Mouse (Mus musculus) hindbrain, embryonic 10.5 days (tissue): ENCODE data around the gene Ablim1. TPM values are rescaled to one million over a fixed set of nuclear protein-coding genes. Genes with fewer than 3 reads are reported as not detected.
A peak's percentile ranks its signal among the peaks of the same experiment; 100 is the strongest.

ENCODE experiments used
- DNase-seq: peaks from one replicate; pipeline ENCODE4 v3.0.0-alpha.2; 2017; ENCODE audit warnings: low spot score
- H3K27ac ChIP-seq: fragments of 300-500 bp; sonication (generic); 2 replicates; pipeline ENCODE4 v1.5.1; 2016; ENCODE audit warnings: mild to moderate bottlenecking, moderate library complexity
- H3K27me3 ChIP-seq: fragments of 300-500 bp; sonication (generic); 2 replicates; pipeline ENCODE4 v1.6.1; 2016; ENCODE audit warnings: mild to moderate bottlenecking; ENCODE audit not compliant: poor library complexity, insufficient read depth, severe bottlenecking
- H3K36me3 ChIP-seq: fragments of 300-500 bp; sonication (generic); 2 replicates; pipeline ENCODE4 v1.6.1; 2016; ENCODE audit warnings: mild to moderate bottlenecking, moderate library complexity
- H3K4me1 ChIP-seq: fragments of 300-500 bp; sonication (generic); replicated peaks from 2 replicates; pipeline ENCODE4 v1.6.1; 2016; ENCODE audit warnings: mild to moderate bottlenecking
- H3K4me3 ChIP-seq: fragments of 300-500 bp; sonication (generic); 2 replicates; pipeline ENCODE4 v1.5.1; 2016; ENCODE audit warnings: mild to moderate bottlenecking, moderate library complexity
- H3K9me3 ChIP-seq: fragments of 300-500 bp; sonication (generic); 2 replicates; pipeline ENCODE4 v1.6.1; 2016; ENCODE audit warnings: mild to moderate bottlenecking, moderate library complexity
- WGBS: fragments of 180-500 bp; shearing (Covaris S2); methylation state at CpG from one replicate; pipeline ENCODE4 v1.1.7; 2016; 5-methylcytosine and 5-hydroxymethylcytosine counted together
- polyA plus RNA-seq: library from polyadenylated mRNA; unstranded; fragments of >200 nt; fragmentation: Nextera tagmentation; extraction: Ambion mirVana; gene quantifications from 2 replicates; pipeline ENCODE4 v1.2.1, GENCODE M21; 2016

Gene Ablim1
- polyA plus RNA-seq, 1 experiment from 2014 or later = 17.7 TPM

DNA sequence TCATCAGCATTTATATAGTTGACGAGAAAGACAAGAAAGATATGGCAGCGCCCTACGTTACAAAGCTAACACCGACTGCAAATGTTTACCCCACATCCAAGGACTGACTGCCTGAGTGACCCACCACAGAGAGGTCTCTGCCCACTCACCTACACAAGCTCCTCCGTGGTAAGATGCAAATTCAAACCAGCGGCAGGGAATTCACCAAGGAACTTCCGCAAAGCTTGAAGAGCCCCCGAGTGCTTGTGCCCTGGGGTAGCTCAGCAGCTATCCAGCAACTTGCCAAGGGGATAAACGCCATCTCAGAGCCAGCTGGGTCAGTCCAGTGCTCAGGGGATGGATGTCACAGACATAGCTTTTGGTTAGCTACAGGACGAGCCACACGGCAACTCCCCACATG, 95.0 kb downstream of the Ablim1 start:
- WGBS = 69% methylated on average over 11 of the region's 11 CpGs
- Histone ChIP-seq H3K27me3 (no peaks in the 10 kb centered on the region), H3K27ac (no peak overlapping the region), H3K36me3 (no peaks in the 10 kb centered on the region), H3K4me1 (peaks cover 34% of the 10 kb centered on the region), H3K9me3 (no peaks in the 10 kb centered on the region), H3K4me3 (no peak overlapping the region)
- DNase-seq = no peak

DNA sequence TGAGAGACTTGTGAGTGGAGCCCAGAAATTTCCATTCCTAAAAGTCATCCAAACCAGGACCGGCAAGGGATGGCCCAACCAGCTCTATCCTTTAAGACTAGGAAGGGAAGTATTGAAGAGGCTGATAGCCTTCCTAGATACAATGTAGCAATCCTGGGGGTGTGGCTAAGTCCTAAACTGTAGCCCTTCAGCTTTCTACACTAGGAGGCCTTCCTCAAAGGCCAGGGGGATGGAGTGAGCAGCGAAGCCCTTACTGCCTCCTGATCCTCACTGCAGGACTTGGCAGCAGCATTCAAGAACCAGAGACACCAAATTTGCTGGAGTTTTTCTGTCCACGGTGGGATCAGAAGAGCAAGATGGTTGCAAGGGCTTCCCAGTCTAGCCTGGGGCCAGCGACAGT, 97.6 kb downstream of the Ablim1 start:
- H3K27ac ChIP-seq = no peak overlapping the region
- no peak for DNase-seq
- no peaks in the 10 kb centered on the region for H3K36me3 ChIP-seq
- no peak overlapping the region for H3K4me3 ChIP-seq
- no peaks in the 10 kb centered on the region for H3K27me3 ChIP-seq
- H3K9me3 ChIP-seq = no peaks in the 10 kb centered on the region
- H3K4me1 ChIP-seq = peaks cover 30% of the 10 kb centered on the region
- WGBS = 75% methylated on average over 4 of the region's 4 CpGs

DNA sequence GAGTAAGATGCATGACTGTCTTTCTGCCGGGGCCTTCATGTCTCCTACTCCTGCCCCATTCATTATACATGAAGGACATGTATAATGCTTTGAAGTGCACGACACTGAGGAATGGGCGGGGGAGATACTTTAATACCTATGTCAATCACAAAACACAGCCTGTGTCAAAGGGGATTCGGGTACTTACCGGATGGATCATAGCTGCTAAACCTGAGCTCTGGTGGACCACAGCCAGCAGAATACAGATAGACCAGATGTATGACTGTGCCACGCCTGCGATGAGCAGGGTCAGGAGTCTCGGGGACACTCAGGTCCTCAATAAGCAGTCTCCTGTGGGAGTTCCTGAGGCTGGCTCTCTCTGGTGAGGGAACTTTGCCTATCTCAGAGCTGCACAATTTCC, 99.2 kb downstream of the Ablim1 start:
- Histone ChIP-seq H3K36me3 (no peaks in the 10 kb centered on the region), H3K4me1 (peaks cover 15% of the 10 kb centered on the region), H3K27ac (no peak overlapping the region), H3K9me3 (no peaks in the 10 kb centered on the region), H3K27me3 (no peaks in the 10 kb centered on the region), H3K4me3 (no peak overlapping the region)
- no peak for DNase-seq
- WGBS = 79% methylated on average over 8 of the region's 8 CpGs

DNA sequence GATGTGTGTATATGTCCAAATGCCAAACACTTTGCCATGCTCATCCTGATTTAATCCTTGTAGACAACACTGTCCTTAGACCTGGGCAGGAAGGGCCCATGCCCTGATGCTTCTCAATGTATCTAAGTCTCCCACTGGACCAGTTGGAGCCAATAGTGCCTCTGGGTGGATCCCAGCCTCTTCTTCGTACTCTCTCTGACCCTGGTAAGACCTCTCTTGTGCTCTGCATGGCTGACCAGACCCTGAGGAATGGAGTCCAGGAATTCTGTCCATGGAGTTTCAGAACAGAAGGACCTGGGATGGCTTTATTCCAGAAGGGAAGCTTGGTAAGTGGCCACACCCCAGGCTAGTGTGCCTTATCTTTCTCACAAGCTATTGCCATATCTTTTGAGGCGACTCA, 102.3 kb downstream of the Ablim1 start:
- 82% methylated on average over 2 of the region's 2 CpGs for WGBS
- Histone ChIP-seq H3K4me3 (no peak overlapping the region), H3K9me3 (no peaks in the 10 kb centered on the region), H3K27me3 (no peaks in the 10 kb centered on the region), H3K4me1 (peaks cover 11% of the 10 kb centered on the region; the same call in 1 of the 2 replicates), H3K27ac (no peak overlapping the region), H3K36me3 (no peaks in the 10 kb centered on the region)
- DNase-seq = no peak

DNA sequence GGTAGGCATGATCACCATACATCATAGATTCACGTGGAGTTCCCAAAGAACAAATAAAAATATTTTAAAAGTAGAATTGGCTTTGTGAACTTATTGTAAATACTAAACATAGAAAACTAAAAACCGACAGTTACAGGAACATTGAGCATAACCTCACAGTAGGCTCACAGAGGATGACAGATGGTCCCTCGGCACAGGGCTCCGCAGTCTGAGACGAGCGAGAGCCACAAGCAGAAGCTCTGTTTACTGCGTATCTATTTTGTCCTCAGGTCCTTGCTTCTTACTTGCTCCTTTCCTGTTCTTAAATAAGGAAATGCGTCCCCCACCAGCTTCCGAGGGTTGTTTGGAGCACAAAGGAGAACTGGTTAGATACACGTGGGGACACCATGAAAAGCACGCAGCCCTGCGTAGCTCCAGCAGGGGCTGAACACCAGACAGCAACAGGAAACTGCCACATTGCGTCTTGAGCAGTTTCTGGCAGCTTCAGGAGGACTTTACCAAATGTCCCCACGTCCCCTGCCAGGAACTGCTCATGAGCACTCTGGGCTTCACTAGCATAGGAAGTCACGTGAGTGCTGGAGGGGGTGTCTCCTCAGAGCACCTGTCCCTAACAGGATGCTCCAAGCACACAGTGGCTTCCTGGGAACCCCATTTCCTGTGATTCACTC, 103.1 kb downstream of the Ablim1 start:
- 0 out of 2 replicates have a peak overlapping the region, but pooled peaks have one; percentile 40 for H3K27ac ChIP-seq
- H3K4me1 ChIP-seq = 0 out of 2 replicates have a peak, but pooled peaks cover 7% of the 10 kb centered on the region
- no peaks in the 10 kb centered on the region for H3K36me3 ChIP-seq
- no peak overlapping the region for H3K4me3 ChIP-seq
- no peak for DNase-seq
- WGBS = 80% methylated on average over 15 of the region's 15 CpGs
- H3K27me3 ChIP-seq = no peaks in the 10 kb centered on the region
- no peaks in the 10 kb centered on the region for H3K9me3 ChIP-seq

DNA sequence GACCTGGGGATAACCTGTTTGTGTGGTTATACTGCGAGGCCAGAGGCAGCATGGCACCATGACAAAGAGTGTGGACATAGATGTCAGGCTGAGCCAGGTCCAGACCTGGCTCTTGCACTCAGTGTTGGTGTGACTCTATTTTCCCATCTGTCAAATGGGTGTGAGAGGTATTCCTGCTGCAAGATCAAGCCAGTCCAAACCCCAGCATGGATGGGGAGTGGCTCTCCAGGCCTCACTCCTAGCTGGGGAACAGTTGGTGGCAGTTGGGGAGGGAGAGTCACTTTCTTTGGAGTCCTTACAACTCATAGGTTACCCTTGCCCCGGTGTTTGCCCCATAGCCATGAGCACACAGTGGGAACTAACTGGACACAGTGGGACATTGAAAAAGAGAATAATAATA, 103.8 kb downstream of the Ablim1 start:
- Histone ChIP-seq H3K4me1 (0 out of 2 replicates have a peak, but pooled peaks cover 2% of the 10 kb centered on the region), H3K9me3 (no peaks in the 10 kb centered on the region)
- no peak for DNase-seq

DNA sequence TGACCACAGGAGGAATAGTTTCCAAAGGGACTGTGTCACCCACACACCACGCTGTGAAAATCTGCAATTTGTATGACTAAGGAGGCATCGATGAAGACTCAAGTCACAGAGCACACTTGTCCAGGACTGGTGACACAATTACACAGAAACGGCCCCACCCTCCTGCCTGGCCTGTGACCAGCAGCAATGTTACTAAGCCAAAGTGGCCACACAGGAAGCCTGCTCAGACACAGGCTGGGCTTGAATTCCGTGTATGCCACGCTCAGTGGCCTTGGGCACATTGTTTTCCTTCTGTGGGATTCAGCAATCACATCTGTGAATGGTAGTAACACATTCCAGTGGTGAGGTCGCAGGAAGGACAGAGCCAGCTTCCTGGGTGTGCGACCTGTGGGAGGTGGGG, 110.6 kb downstream of the Ablim1 start:
- Histone ChIP-seq H3K4me3 (no peak overlapping the region), H3K27ac (no peak overlapping the region), H3K36me3 (no peaks in the 10 kb centered on the region), H3K27me3 (peaks cover 9% of the 10 kb centered on the region), H3K9me3 (no peaks in the 10 kb centered on the region), H3K4me1 (peaks cover 20% of the 10 kb centered on the region)
- no peak for DNase-seq
- WGBS = 75% methylated on average over 7 of the region's 7 CpGs

More for the DNA sequence above, 103.8 kb downstream of the Ablim1 start:
- Histone ChIP-seq H3K4me3 (no peak overlapping the region), H3K27ac (no peak overlapping the region), H3K27me3 (no peaks in the 10 kb centered on the region), H3K36me3 (no peaks in the 10 kb centered on the region)
- WGBS = 81% methylated on average over 2 of the region's 2 CpGs

DNA sequence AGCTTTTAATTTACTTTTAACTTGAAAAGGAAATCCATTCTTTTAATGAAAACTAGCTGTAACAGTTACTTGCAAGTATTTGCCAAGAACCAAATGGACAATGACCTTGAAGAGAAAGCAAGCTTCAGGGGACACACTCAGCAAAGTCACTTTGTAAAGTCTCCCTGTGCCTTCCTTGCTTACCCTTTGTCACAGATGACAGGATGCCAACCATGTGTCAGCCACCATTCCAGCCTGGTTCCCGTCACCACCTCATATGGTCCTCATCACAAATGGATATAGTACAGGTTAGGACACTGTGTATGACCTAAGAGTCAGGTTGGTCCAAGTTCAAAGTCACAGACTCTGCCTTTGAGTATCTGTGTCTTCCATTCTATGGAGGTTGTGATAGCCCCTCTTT, 112.2 kb downstream of the Ablim1 start:
- Histone ChIP-seq H3K27me3 (peaks cover 23% of the 10 kb centered on the region), H3K4me1 (peaks cover 35% of the 10 kb centered on the region), H3K27ac (no peak overlapping the region), H3K4me3 (no peak overlapping the region), H3K36me3 (no peaks in the 10 kb centered on the region), H3K9me3 (no peaks in the 10 kb centered on the region)
- WGBS = 82% methylated on average over 1 of the region's 1 CpGs
- DNase-seq = no peak

DNA sequence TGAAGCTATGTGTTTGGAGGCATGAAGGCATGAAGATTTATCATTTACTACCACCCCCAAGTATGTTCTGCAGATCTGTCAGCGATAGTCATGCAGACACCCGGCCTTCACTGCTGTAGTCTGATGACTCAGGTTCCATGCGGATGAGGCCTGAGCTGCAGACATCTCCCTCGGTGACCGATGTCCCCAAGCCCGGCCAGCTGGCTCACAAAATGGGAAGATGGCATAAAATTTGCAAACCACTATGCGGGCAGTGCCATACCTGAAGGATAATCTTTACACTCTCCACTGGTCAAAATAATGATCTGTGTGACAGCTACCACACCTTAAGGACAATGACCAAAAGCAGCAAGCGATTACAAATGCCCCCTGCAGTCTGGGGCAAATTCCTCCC, 113.6 kb downstream of the Ablim1 start:
- Histone ChIP-seq H3K36me3 (no peaks in the 10 kb centered on the region), H3K9me3 (no peaks in the 10 kb centered on the region), H3K27me3 (peaks cover 37% of the 10 kb centered on the region), H3K4me3 (no peak overlapping the region), H3K27ac (no peak overlapping the region), H3K4me1 (peaks cover 46% of the 10 kb centered on the region)
- no peak for DNase-seq
- WGBS = 80% methylated on average over 8 of the region's 8 CpGs

DNA sequence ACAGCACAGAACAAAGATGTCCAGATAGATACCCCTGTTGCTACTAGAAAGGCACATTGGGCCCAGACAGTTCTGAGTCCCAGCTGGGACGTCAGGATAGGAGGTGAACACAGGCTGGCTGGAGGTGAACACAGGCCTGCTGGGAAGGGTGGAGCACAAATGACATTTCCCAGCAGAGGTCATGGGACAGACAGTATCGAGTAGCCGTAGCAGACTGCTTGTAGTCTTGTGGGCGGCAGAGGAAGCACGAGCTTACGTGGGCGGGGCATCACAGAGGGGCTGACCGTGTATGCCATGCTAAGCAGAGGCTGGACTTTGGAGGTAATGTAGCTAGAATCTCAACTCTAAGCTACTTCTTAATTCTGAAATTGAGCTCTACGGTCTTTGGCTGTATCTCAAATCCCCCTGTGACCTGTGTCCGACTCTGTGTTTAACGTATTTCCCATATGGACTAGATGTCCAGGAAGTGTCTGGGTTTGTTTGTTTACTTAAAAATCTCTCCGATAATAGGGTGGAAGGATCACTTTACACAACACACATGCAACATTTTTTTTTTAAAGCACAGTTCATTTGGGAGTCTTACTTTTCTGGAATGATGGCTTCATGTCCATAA, 114.1 kb downstream of the Ablim1 start:
- peaks cover 46% of the 10 kb centered on the region for H3K4me1 ChIP-seq
- H3K4me3 ChIP-seq = no peak overlapping the region
- H3K27ac ChIP-seq = no peak overlapping the region
- H3K36me3 ChIP-seq = no peaks in the 10 kb centered on the region
- peaks cover 42% of the 10 kb centered on the region for H3K27me3 ChIP-seq
- DNase-seq = no peak
- 51% methylated on average over 12 of the region's 12 CpGs for WGBS
- H3K9me3 ChIP-seq = no peaks in the 10 kb centered on the region

DNA sequence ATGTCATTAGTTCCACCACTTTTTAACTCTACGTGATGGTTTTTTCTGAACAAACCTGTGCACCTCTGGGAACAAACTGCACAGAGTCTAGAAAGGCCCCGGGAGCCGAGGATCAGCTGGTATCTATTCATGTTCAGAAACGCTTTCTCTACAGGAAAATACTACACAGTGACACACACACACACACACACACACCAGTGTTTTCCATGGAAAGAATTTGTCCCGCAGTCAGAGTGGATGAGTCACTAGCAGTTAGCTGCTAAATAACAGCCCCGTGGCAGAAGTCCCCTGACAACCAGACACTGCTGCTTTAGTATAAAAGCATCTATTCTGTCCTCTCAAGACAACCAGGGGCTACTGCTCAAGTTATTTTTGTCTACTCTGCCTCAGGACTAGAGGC, 115.4 kb downstream of the Ablim1 start:
- Histone ChIP-seq H3K9me3 (no peaks in the 10 kb centered on the region), H3K4me1 (peaks cover 50% of the 10 kb centered on the region), H3K27ac (no peak overlapping the region), H3K27me3 (peaks cover 52% of the 10 kb centered on the region), H3K36me3 (no peaks in the 10 kb centered on the region), H3K4me3 (no peak overlapping the region)
- 61% methylated on average over 6 of the region's 6 CpGs for WGBS
- no peak for DNase-seq

DNA sequence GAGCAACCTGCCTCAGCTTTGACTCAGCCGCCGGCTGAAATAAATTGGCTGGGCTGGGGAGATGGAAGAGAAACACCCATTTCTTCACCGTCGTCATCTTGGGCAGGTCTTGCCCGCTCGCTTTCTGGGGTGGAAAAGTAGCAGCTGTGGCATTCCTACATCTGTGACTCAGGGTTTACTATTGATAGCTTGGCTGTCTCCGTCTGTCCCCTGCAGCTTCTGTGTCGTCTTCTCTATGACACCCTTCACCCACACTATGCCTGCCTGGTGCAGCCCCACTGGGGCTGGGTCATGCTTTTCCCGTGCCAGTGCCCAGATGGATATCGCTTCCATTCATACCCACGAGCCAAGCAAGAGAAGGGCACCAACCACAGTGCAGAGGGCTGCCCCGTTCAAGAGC, 116.2 kb downstream of the Ablim1 start:
- Histone ChIP-seq H3K36me3 (no peaks in the 10 kb centered on the region), H3K4me3 (no peak overlapping the region), H3K9me3 (no peaks in the 10 kb centered on the region)

DNA sequence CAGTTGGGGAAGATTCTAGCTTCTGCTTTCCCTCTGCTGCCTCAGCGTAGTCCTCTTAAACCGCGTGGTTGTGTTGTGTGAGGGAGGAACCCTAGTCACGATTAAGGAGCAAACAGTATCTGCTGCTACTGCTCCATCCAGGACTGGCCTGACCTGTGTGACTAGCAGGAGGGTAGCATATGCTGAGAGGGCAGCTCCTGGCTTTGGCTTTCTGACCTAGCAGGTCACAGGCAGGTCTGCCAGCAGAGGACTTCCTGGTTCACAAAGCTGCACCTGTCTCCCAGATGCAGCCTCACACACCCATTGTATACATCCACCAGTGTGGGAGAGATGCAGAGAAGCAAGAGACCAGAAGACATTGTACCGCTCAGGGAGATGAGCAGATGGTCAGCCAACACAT, 116.7 kb downstream of the Ablim1 start:
- H3K4me1 ChIP-seq = peaks cover 47% of the 10 kb centered on the region
- H3K4me3 ChIP-seq = no peak overlapping the region
- no peak for DNase-seq
- H3K9me3 ChIP-seq = no peaks in the 10 kb centered on the region
- H3K36me3 ChIP-seq = no peaks in the 10 kb centered on the region
- H3K27ac ChIP-seq = no peak overlapping the region
- H3K27me3 ChIP-seq = peaks cover 52% of the 10 kb centered on the region
- 58% methylated on average over 5 of the region's 5 CpGs for WGBS

More for the DNA sequence above, 116.2 kb downstream of the Ablim1 start:
- 59% methylated on average over 12 of the region's 12 CpGs for WGBS
- peaks cover 52% of the 10 kb centered on the region for H3K27me3 ChIP-seq
- H3K4me1 ChIP-seq = peaks cover 47% of the 10 kb centered on the region
- DNase-seq = no peak
- no peak overlapping the region for H3K27ac ChIP-seq
